Mouse (Mus musculus) MEL (cell line): ENCODE data around the gene Cd47. TPM values are rescaled to one million over a fixed set of nuclear protein-coding genes. Genes with fewer than 3 reads are reported as not detected.
A peak's percentile ranks its signal among the peaks of the same experiment; 100 is the strongest.

Experiments
- DNase-seq: peaks from one replicate; pipeline ENCODE4 v3.0.0; 2011; ENCODE audit warnings: low read depth, low spot score
- H3K27ac ChIP-seq: 2 replicates; pipeline ENCODE4 v1.5.1; 2012; ENCODE audit warnings: low read depth, mild to moderate bottlenecking, control low read depth, low read length, moderate library complexity; ENCODE audit not compliant: control insufficient read depth
- H3K27me3 ChIP-seq, 2 experiments: fragments of 150-350 bp in 1 of 2; sonication (generic) in 1 of 2; 2 replicates each; pipeline ENCODE4 v1.6.1; 2012; ENCODE audit warnings: low read length in 2 of 2, mild to moderate bottlenecking in 2 of 2, improper control_type of control experiment in 1 of 2, moderate library complexity in 1 of 2; ENCODE audit not compliant: insufficient read depth in 2 of 2, control insufficient read depth in 1 of 2
- H3K36me3 ChIP-seq, 2 experiments: 2 replicates each; pipeline ENCODE4 v1.6.1; 2012 to 2014; ENCODE audit warnings: low read length in 2 of 2, improper control_type of control experiment in 1 of 2, inconsistent platforms in 1 of 2, mild to moderate bottlenecking in 1 of 2; ENCODE audit not compliant: insufficient read depth in 2 of 2, control insufficient read depth in 1 of 2
- H3K4me1 ChIP-seq, 2 experiments: fragments of 150-350 bp in 1 of 2; sonication (generic) in 1 of 2; 2 replicates each; pipeline ENCODE4 v1.6.1; 2012; ENCODE audit warnings: low read length in 2 of 2, improper control_type of control experiment in 1 of 2, mild to moderate bottlenecking in 1 of 2; ENCODE audit not compliant: insufficient read depth in 2 of 2, control insufficient read depth in 1 of 2
- H3K4me3 ChIP-seq, 2 experiments: fragments of 150-350 bp in 1 of 2; sonication (generic) in 1 of 2; 2 replicates each; pipeline ENCODE4 v1.5.1; 2012; ENCODE audit warnings: low read depth in 2 of 2, low read length in 2 of 2, mild to moderate bottlenecking in 2 of 2, moderate library complexity in 2 of 2, control low read depth in 1 of 2, improper control_type of control experiment in 1 of 2; ENCODE audit not compliant: control insufficient read depth in 1 of 2, insufficient read depth in 1 of 2
- H3K79me2 ChIP-seq: 2 replicates; pipeline ENCODE4 v1.6.1; 2012; ENCODE audit warnings: mild to moderate bottlenecking, low read length, moderate library complexity; ENCODE audit not compliant: control insufficient read depth, poor library complexity, insufficient read depth
- H3K9ac ChIP-seq: 2 replicates; pipeline ENCODE4 v1.6.1; 2012; ENCODE audit warnings: low read depth, mild to moderate bottlenecking, control low read depth, low read length, moderate library complexity; ENCODE audit not compliant: control insufficient read depth, poor library complexity, severe bottlenecking
- H3K9me3 ChIP-seq: fragments of 150-350 bp; sonication (generic); replicated peaks from 2 replicates; pipeline ENCODE4 v1.6.1; 2012; ENCODE audit warnings: mild to moderate bottlenecking, low read length, improper control_type of control experiment, moderate library complexity; ENCODE audit not compliant: insufficient read depth
- BHLHE40 ChIP-seq: IDR thresholded peaks from 2 replicates; pipeline ENCODE4 v1.6.1; 2012; ENCODE audit warnings: low read depth, mild to moderate bottlenecking, inconsistent platforms, low read length, improper control_type of control experiment, borderline replicate concordance
- CHD1 ChIP-seq: IDR thresholded peaks from 2 replicates; pipeline ENCODE4 v1.6.1; 2012; ENCODE audit warnings: low read depth, mild to moderate bottlenecking, inconsistent platforms, low read length, improper control_type of control experiment
- ELF1 ChIP-seq: IDR thresholded peaks from 2 replicates; pipeline ENCODE4 v1.6.1; 2014; ENCODE audit warnings: low read depth, mild to moderate bottlenecking, inconsistent platforms, low read length, improper control_type of control experiment, moderate library complexity
- EP300 ChIP-seq, 2 experiments: IDR thresholded peaks; 2 replicates each; pipeline ENCODE4 v1.6.1; 2011; ENCODE audit warnings: improper control_type of control experiment in 2 of 2, low read length in 2 of 2, low read depth in 1 of 2, mild to moderate bottlenecking in 1 of 2
- ETS1 ChIP-seq: IDR thresholded peaks from 2 replicates; pipeline ENCODE4 v1.6.1; 2012; ENCODE audit warnings: low read depth, mild to moderate bottlenecking, inconsistent platforms, low read length, improper control_type of control experiment, moderate library complexity
- GATA1 ChIP-seq: IDR thresholded peaks from 2 replicates; pipeline ENCODE4 v1.6.1; 2011; ENCODE audit warnings: low read depth, low read length, improper control_type of control experiment
- JUND ChIP-seq: IDR thresholded peaks from 2 replicates; pipeline ENCODE4 v1.6.1; 2011; ENCODE audit warnings: low read depth, mild to moderate bottlenecking, improper control_type of control experiment, low read length
- MAFK ChIP-seq: IDR thresholded peaks from 2 replicates; pipeline ENCODE4 v1.6.1; 2011; ENCODE audit warnings: low read depth, mild to moderate bottlenecking, low read length, improper control_type of control experiment, borderline replicate concordance
- MAZ ChIP-seq: IDR thresholded peaks from 2 replicates; pipeline ENCODE4 v1.6.1; 2012; ENCODE audit warnings: low read depth, mild to moderate bottlenecking, inconsistent platforms, low read length, improper control_type of control experiment
- MYB ChIP-seq: IDR thresholded peaks from 2 replicates; pipeline ENCODE4 v1.6.1; 2011; ENCODE audit warnings: mild to moderate bottlenecking, low read depth, low read length, improper control_type of control experiment
- NELFE ChIP-seq: IDR thresholded peaks from 2 replicates; pipeline ENCODE4 v1.6.1; 2011; ENCODE audit warnings: low read depth, low read length, improper control_type of control experiment
- NRF1 ChIP-seq: IDR thresholded peaks from 2 replicates; pipeline ENCODE4 v1.6.1; 2014; ENCODE audit warnings: low read depth, mild to moderate bottlenecking, inconsistent platforms, low read length, improper control_type of control experiment, moderate library complexity; ENCODE audit not compliant: poor library complexity, insufficient read depth, severe bottlenecking
- POLR2A ChIP-seq, 2 experiments: IDR thresholded peaks; 2 replicates each; pipeline ENCODE4 v1.6.1; 2011 to 2012; ENCODE audit warnings: low read length in 2 of 2, mild to moderate bottlenecking in 2 of 2, control low read depth in 1 of 2, improper control_type of control experiment in 1 of 2, low read depth in 1 of 2, moderate library complexity in 1 of 2; ENCODE audit not compliant: control insufficient read depth in 1 of 2, insufficient read depth in 1 of 2, poor library complexity in 1 of 2
- RAD21 ChIP-seq: IDR thresholded peaks from 2 replicates; pipeline ENCODE4 v1.6.1; 2011; ENCODE audit warnings: mild to moderate bottlenecking, low read depth, low read length, improper control_type of control experiment
- RCOR1 ChIP-seq: IDR thresholded peaks from 2 replicates; pipeline ENCODE4 v1.6.1; 2012; ENCODE audit warnings: low read depth, mild to moderate bottlenecking, inconsistent platforms, low read length, improper control_type of control experiment
- SIN3A ChIP-seq: IDR thresholded peaks from 2 replicates; pipeline ENCODE4 v1.6.1; 2012; ENCODE audit warnings: low read length, improper control_type of control experiment, inconsistent platforms
- TBP ChIP-seq: IDR thresholded peaks from 2 replicates; pipeline ENCODE4 v1.8.0; 2011; ENCODE audit warnings: low read depth, low read length, improper control_type of control experiment
- TCF12 ChIP-seq: IDR thresholded peaks from 2 replicates; pipeline ENCODE4 v1.6.1; 2014; ENCODE audit warnings: low read depth, mild to moderate bottlenecking, inconsistent platforms, low read length, improper control_type of control experiment, moderate library complexity
- ZC3H11A ChIP-seq: IDR thresholded peaks from 2 replicates; pipeline ENCODE4 v1.6.1; 2012; ENCODE audit warnings: low read depth, mild to moderate bottlenecking, inconsistent platforms, low read length, improper control_type of control experiment
- ZMIZ1 ChIP-seq: IDR thresholded peaks from 2 replicates; pipeline ENCODE4 v1.6.1; 2012; ENCODE audit warnings: low read depth, mild to moderate bottlenecking, inconsistent platforms, low read length, improper control_type of control experiment, moderate library complexity
- ZNF384 ChIP-seq: IDR thresholded peaks from 2 replicates; pipeline ENCODE4 v1.6.1; 2012; ENCODE audit warnings: low read depth, mild to moderate bottlenecking, inconsistent platforms, low read length, improper control_type of control experiment
- polyA plus RNA-seq, 2 experiments: library from polyadenylated mRNA; stranded (reverse) in 1 of 2; unstranded in 1 of 2; fragments of >175 nt in 1 of 2; fragments of >200 nt in 1 of 2; gene quantifications; 2 replicates each; pipeline versions ENCODE4 v1.2.1 to v1.2.4; 2012; ENCODE audit warnings: low replicate concordance in 2 of 2, low read depth in 1 of 2; ENCODE audit not compliant: insufficient read length in 2 of 2, insufficient read depth in 1 of 2, missing spikeins in 1 of 2
- total RNA-seq: library from RNA; depleted of rRNA; stranded (reverse); fragments of 300-350 nt; gene quantifications from 2 replicates; pipeline ENCODE4 v1.2.3, GENCODE M21; 2012

The Cd47 gene
- total and polyA plus RNA-seq, 3 experiments, result 45.9 to 57.5 (median 51.7) TPM

DNA sequence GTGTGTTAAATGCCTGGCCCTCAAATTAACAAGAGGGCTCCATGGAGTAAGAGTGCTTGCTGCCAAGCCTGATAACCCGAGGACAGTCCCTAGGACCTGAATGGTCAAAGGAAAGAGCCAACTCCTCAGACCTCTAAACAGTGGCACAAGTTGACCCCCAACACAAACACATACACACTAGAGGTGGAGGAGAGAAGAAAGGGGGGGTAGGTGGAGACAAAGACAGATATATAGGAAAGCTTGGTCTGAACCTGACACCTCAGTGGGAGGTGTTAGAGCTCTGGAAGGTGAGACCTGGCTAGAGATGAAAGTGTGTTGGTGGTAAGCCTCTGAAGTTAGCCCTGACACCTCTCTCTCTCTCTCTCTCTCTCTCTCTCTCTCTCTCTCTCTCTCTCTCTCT lies 27.8 kb upstream of the Cd47 start:
- DNase-seq, result peak; percentile 71
- Histone ChIP-seq H3K4me1 (peaks cover 27 to 47% of the 10 kb centered on the region in 2 experiments), H3K9ac (peak overlapping the region; percentile 48), H3K4me3 (peak overlapping the region in 1 of 2 experiments; percentile 24; a peak in 2 of 4 replicates), H3K79me2 (no peaks in the 10 kb centered on the region), H3K9me3 (no peaks in the 10 kb centered on the region), H3K27me3 (no peaks in the 10 kb centered on the region), H3K36me3 (peaks cover 0 to 57% of the 10 kb centered on the region in 2 experiments; a peak in 2 of 4 replicates), H3K27ac (peak overlapping the region; percentile 94)
- TF ChIP-seq ETS1, result no peak
- no peak for TF ChIP-seq NELFE
- TF ChIP-seq ZC3H11A, result no peak
- TF ChIP-seq RAD21, result no peak
- no peak for TF ChIP-seq RCOR1

- H3K27me3 ChIP-seq, result no peaks in the 10 kb centered on the region
- peak; percentile 79 for TF ChIP-seq TCF12
- no peak for TF ChIP-seq MYB
- TF ChIP-seq SIN3A, result peak; percentile 59; the same call in 1 of the 2 replicates
- peak; percentile 90 for TF ChIP-seq GATA1
- TF ChIP-seq JUND, result peak; percentile 58; the same call in 1 of the 2 replicates
- TF ChIP-seq ZMIZ1, result peak; percentile 30; the same call in 1 of the 2 replicates
- TF ChIP-seq POLR2A (IDR thresholded peaks at IDR 0.05; ENCODE audit: control insufficient read depth in 1 of 2, insufficient read depth in 1 of 2, low read depth in 1 of 2, low read length in 2 of 2, poor library complexity in 1 of 2), result peak in 1 of 2 experiments; percentile 43; a peak in 1 of 4 replicates
- no peak for TF ChIP-seq CHD1
- TF ChIP-seq NRF1, result no peak
- TF ChIP-seq BHLHE40, result peak; percentile 70; the same call in 1 of the 2 replicates
- TF ChIP-seq EP300 (IDR thresholded peaks at IDR 0.05; ENCODE audit: low read depth in 1 of 2, low read length in 2 of 2), result peak; percentile 84 to 87
- peak; percentile 83 for TF ChIP-seq ETS1
- peak; percentile 53; the same call in 1 of the 2 replicates for TF ChIP-seq RCOR1
- TF ChIP-seq MAZ, result no peak
- peak; percentile 93 for TF ChIP-seq ZNF384
- peak; percentile 21; the same call in 1 of the 2 replicates for TF ChIP-seq ELF1
- TF ChIP-seq RAD21, result no peak
- peak; percentile 46; the same call in 1 of the 2 replicates for TF ChIP-seq TBP
- no peak for TF ChIP-seq MAFK
- TF ChIP-seq, all 39 proteins: peak for 13
- peaks cover 27 to 49% of the 10 kb centered on the region in 2 experiments for H3K4me1 ChIP-seq
- H3K9ac ChIP-seq, result peak overlapping the region; percentile 70; the same call in 1 of the 2 replicates
- peak overlapping the region; percentile 94 for H3K27ac ChIP-seq
- peak; percentile 66 for DNase-seq
- H3K4me3 ChIP-seq, result peak overlapping the region in 1 of 2 experiments; percentile 0; a peak in 1 of 4 replicates
- H3K36me3 ChIP-seq, result peaks cover 0 to 62% of the 10 kb centered on the region in 2 experiments; a peak in 2 of 4 replicates
- no peaks in the 10 kb centered on the region for H3K79me2 ChIP-seq
- no peaks in the 10 kb centered on the region for H3K9me3 ChIP-seq
Observed at GRCm38 (mm10) chr16:49773068-49773467, 27.3 kb upstream of the Cd47 start.
